Mouse (Mus musculus): ENCODE measurements at regions not wholly inside any gene's neighbourhood (a gene's known extent, or its start where the extent isn't known, plus 50 kb on each side); places are given as distances from the start of the nearest gene placed in this dataset.
"Not testable (repeated sequence)": the region's sequence is repeated elsewhere in the genome, so short reads cannot be mapped to it uniquely, and the experiment has no call there.

- DNase-seq; intact Hi-C loops (cut with DNase I): not testable (repeated sequence)
Measured at GRCm38 (mm10) chr13:19300320-19301011, 95.1 kb downstream of the Stard3nl start.

- intact Hi-C loops (cut with DNase I), result no loop called here
- DNase-seq, result no peak
Measured at GRCm38 (mm10) chr13:19296325-19296724, 99.3 kb downstream of the Stard3nl start.

- intact Hi-C loops (cut with DNase I), result no loop called here
- no peak for DNase-seq
Measured at GRCm38 (mm10) chr13:19293041-19293440, 102.6 kb downstream of the Stard3nl start.

- no peak for DNase-seq
- intact Hi-C loops (cut with DNase I), result no loop called here
Measured at GRCm38 (mm10) chr13:19283161-19283560, 112.4 kb downstream of the Stard3nl start.

GRCm38 (mm10) chr13:19272548-19273295 lies 122.9 kb downstream of the Stard3nl start:
- intact Hi-C loops (cut with DNase I); DNase-seq: not testable (repeated sequence)

- DNase-seq; intact Hi-C loops (cut with DNase I): not testable (repeated sequence)
Measured at GRCm38 (mm10) chr13:19264996-19265395, 130.6 kb downstream of the Stard3nl start.

GRCm38 (mm10) chr13:19246558-19246957 lies 149.0 kb downstream of the Stard3nl start:
- DNase-seq; intact Hi-C loops (cut with DNase I): not testable (repeated sequence)

GRCm38 (mm10) chr13:19242580-19242979 lies 153.0 kb downstream of the Stard3nl start:
- intact Hi-C loops (cut with DNase I); DNase-seq: not testable (repeated sequence)

- intact Hi-C loops (cut with DNase I), result no loop called here
- DNase-seq, result peak; percentile 4 to 7
Measured at GRCm38 (mm10) chr13:19236340-19236739, 159.3 kb downstream of the Stard3nl start.

- no peak for DNase-seq
- intact Hi-C loops (cut with DNase I), result no loop called here
Measured at GRCm38 (mm10) chr13:19234700-19235374, 160.8 kb downstream of the Stard3nl start.

GRCm38 (mm10) chr13:19220004-19220403 lies 175.6 kb downstream of the Stard3nl start:
- DNase-seq; intact Hi-C loops (cut with DNase I): not testable (repeated sequence)

- not testable (repeated sequence) for DNase-seq
Measured at GRCm38 (mm10) chr13:19219383-19219991, 176.1 kb downstream of the Stard3nl start.

GRCm38 (mm10) chr13:19204669-19205068 lies 190.9 kb downstream of the Stard3nl start:
- intact Hi-C loops (cut with DNase I), result no loop called here
- no peak for DNase-seq

More at GRCm38 (mm10) chr13:19219383-19219991, 176.1 kb downstream of the Stard3nl start:
- intact Hi-C loops (cut with DNase I), result not testable (repeated sequence)

- intact Hi-C loops (cut with DNase I); DNase-seq: not testable (repeated sequence)
Measured at GRCm38 (mm10) chr13:19202320-19202719, 193.3 kb downstream of the Stard3nl start.

Measured in heart, postnatal 10 days (tissue).